Mouse (Mus musculus): ENCODE data around the gene Cdh8.

Cdh8 gene

DNA sequence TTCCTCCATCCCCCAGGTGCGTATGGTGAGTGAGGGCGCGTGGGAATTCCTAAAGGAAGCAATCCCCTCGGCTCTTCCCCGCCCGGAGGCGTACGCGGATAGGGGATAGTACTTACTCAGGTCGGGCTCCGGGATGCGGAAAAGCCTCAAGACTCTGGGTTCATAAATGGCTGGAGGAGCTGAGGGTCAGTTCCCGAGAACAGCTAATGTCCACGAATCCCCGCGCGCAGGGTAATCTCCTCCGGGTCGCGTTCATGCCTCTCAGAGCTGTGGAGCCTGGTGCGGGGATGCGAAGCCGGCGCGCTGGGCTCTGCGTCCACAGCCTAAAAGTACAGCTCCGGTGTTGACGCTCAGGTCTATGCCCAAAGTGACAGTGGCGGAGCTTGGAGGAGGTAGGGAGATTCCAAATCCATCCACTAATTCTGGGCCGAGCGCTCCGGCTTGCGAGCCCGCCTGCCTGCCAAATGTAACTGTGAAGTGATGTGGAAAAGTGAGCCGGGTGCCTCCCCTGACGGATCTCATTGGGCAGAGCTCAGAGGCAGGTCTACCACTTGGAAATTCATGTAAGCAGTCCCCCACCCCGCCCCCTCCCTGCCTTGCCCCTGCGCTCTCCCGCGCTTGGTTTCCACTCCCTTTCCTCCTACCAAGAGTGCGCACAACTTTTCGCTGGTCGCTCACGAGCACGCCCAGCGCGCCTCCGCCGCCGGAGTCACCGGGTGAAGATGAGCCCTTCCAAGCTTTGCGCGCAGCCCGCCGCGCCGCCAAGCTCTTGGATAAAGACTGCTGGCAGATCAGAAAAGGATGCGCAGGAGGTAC lies at the start of gene Cdh8:
TSS of gene Cdh8 (minus strand) at position 506 of the 816 bp plus-strand sequence.
- in situ Hi-C loops (cut with MboI, MseI): no loop called here

DNA sequence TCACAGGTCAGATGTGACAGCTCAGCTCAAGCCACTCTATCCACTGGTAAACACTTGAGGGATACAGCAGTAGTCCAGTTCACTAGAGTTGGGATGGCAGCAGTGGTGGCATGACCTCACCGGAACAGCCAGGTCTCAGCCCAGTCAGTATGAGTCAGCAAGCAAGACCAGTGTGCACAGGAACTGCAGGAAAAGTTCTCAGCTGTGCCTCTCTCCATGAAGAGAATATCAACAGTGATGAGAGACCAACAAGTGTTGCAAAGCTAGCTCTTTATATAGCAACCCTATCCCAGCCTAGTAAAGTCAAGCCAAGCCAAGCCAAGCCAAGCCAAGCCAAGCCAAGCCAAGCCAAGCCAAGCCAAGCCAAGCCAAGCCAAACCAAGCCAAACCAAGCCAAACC lies 30.2 kb upstream of the Cdh8 start:
- in situ Hi-C loops (cut with MboI, MseI): no loop called here

DNA sequence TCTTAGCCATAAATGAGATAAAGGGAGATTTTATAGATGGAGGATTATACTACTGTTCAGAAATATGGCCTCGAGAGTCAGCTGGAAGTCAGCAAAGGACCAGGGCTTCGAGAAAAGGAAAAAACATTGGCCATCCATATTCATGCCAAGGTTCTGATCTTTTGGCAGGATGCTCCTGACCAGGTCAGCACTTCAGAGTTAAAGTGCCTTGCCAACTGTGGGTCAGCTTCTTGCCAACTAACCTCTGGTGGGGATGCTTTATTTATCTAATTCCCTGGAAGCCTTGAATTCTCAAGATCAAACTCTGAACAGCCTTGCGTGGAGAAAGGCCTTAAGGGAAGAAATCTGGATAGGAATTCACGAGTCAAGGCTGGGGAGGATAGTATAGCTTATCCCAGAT lies 9.6 kb upstream of the Cdh8 start:
- in situ Hi-C loops (cut with MboI, MseI): no loop called here

DNA sequence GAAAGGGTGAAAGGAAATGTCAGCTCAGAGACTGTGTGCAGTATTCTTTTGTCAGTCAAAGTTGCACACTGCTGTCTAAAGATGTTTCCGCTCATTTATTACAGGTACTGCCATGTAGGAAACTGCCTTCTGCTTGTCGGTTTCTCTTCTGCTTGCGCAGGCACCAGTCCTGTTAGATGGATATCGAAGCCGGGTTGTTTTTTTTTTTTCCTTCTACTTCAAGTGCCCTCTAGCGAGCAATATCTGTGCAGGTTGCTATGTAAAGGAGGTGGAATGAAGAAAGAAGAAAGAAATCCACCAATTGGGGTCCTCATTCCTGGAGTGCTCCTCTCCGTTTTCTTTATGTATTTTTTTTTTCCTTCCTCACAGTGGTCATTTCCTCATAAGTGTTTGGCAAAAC lies 5.2 kb upstream of the Cdh8 start:
- in situ Hi-C loops (cut with MboI, MseI): no loop called here

DNA sequence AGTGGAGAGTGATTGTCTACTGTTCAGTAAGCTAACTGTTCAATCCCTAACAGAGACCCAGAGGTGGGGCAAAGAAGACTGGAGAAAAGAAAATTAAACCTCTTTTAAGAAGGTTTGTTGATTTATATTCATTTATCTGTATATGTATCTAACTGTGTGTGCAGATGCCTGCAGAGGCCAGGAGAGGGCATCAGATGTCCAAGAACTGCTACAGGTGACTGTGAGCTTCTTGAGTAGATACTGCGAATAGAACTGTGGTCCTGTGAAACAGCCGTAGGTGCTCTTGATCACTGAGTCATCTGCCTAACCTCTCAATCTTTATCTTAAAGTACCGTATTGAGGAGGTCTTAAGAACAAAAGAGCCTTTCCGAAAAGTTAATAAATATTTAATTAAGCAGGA lies 3.5 kb upstream of the Cdh8 start:
- in situ Hi-C loops (cut with MboI, MseI): no loop called here

DNA sequence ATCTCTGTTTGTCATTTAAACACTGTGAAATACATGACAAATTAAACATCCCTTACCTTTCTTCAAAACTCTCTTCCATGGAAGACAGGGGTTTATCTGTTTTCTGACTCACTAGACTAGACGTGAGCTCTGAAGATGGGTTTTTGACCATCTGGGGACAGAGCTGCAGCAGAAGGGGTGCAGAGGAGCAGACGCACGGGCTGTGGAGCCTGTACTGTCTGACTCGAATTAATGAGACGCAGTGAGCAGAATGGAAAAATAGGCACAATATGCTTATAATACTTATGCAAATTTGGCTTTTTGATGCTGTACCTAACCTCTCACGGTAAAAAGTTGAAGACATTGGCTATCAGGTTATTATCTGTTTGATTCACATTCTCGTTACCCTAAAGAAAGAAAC lies 1.2 kb upstream of the Cdh8 start:
- in situ Hi-C loops (cut with MboI, MseI): no loop called here

DNA sequence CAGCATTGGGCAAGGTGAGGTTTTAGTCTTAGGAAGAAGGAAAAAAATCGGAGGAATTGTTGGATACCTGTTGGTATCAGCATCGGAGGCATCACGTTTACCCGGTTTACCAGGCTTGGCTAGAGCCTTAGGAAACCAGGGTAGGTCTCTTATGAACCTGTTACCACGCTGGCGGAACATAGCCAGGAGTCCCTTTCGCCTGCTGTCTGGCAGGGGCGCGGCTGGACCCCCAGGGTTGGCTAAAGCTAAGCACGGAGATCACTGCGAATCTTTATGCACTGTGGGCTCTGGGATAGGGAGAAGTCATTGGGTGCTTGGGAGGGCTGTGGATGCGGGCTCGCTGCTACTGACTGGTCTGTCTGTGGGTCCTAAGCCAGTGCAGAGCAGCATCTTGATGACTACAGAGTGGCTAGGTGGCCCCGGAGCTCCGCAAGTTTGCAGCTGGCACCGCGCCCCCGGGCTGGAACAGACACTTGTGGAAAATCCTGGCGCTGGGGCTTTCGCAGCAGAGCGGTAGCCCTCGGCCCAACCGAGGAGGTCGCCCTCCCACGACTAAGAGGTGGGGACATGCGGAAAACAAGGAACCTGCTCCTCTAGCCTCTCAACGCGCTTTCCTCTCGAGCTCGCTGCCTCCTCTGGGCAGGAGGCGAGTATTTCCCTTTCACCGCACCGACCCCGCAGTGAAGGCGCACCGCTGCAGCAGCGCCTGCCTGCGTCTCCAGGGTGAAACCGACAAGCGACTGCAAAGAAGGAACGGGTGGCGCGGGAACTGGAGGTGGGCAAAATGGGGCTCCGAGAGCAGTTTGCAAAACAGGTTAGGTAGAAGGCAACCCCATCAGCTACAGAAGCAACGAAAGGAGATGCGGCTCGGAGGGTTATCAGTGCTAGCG lies 950 bp downstream of the Cdh8 start:
- in situ Hi-C loops (cut with MboI, MseI): no loop called here

DNA sequence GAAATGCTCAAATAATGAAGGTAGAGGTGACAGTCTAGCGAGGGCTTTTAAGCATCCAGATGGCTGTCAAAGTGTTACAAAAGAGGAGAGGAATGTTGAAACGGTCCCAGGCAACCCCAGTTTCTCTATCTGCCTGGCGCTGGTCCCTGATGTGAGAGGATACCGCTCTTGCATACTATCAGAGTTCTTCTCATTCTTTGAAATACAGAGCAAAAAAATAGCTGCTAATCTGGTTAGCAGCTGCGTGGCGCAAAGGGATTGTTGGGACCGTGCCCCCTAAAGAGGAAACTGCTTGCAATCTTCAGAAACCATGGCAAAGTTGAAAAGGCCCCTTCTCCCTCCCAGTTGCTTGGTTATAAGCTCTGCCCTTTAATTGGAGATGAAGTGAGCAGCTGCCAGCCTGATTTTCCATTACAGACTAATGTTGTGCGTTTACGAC lies 1.8 kb downstream of the Cdh8 start:
- in situ Hi-C loops (cut with MboI, MseI): no loop called here

DNA sequence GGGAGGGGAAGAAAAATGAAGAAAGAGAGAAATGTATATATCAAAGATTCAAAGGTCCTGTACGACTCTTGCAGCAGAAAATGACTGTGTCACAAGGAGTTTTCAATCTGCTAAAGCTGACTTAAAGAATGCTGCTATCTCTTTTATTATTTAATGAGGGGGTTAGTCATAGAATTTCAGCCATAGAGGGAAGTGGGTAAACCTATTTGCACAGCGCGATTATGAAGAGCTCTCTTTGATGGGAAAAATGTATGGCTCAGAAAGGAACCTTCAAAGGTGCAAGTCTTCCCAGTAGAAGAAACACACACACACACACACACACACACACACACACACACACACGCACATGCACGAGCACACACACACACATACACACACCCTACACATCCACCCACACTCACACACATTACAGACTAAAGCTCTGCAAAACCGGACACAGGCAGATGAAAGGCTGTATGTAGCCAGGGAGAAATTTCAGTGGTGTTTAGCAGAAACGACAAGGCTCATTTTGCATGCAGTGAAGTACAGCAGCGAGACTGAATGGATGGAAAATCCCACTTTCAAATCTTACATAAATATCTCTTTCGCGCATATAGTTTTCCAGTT lies 2.3 kb downstream of the Cdh8 start:
- in situ Hi-C loops (cut with MboI, MseI): no loop called here

DNA sequence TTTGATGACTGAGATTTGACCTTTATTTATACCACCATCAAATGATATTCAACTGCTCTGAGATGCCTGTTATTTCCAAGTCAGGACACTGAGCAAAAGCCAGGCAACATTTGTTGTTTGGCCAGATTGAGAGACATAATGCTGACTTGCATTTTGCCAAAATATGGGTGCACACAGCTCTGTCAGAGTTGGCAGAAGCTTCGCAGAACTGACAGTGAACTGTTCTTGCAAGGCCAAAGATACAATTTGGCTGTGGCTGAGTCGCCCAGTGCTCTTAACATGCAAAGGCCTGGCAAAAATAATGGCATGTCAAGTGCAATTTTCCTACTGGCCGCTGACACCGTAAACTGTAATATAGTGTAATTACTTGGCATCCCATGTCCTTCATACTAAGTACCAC lies 22.4 kb downstream of the Cdh8 start:
- in situ Hi-C loops (cut with MboI, MseI): loop anchor here (10.0 kb wide), 1 partner anchor 931 kb away; no protein-coding TSS in a partner anchor

DNA sequence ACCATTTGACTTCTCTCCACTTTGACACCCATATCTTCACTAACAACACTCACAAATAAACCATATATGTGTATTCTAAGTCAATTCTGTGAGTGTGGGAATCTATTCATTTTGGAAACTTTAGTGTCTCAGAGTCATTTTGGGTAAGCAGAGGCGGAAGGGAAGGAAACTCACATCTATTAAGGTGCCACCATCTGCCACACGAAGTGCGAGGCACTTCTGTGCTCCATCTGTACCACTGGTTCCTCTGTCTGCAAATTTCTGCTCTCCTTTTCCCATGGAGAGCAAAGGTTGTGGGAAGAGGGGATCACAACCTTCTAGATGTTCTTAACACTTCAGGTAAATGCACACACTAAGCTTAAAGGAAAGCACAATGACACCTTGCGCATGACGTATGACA lies 46.2 kb downstream of the Cdh8 start:
- in situ Hi-C loops (cut with MboI, MseI): no loop called here

DNA sequence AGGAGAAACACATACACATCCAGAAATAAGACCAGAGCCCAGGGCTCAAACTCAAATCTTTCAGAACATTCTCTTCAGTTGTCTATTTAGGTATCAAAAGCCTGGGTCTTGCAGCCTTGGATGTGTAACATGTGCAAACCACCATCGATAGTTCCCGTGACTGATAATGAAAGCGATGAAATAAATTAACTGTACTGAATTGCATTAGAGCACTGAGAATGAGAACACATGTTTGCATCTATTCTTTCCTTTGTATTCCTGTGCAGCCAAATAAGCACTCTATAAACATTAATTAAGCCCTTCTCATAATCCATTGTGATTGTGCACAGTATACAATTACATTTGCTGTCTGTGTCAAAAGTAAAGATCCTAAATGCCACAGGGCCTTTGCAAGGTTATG lies 47.1 kb downstream of the Cdh8 start:
- in situ Hi-C loops (cut with MboI, MseI): no loop called here

DNA sequence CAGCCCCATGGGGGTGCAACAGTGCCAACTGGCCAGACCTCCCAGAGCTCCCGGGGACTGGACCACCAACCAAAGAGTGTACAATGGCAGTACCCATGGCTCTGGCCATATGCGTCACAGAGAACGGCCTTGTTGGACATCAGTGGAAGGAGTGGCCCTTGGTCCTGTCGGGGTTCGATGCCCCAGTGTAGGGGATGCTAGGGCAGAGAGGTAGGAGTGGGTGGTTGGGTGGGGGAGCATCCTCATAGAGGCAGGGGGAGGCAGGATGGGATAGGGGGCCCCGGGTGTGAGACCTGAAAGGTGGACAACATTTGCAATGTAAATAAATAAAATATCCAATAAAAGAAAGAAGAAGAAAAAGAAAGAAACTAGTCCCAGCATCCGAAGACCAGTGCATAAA lies 47.8 kb downstream of the Cdh8 start:
- in situ Hi-C loops (cut with MboI, MseI): no loop called here

DNA sequence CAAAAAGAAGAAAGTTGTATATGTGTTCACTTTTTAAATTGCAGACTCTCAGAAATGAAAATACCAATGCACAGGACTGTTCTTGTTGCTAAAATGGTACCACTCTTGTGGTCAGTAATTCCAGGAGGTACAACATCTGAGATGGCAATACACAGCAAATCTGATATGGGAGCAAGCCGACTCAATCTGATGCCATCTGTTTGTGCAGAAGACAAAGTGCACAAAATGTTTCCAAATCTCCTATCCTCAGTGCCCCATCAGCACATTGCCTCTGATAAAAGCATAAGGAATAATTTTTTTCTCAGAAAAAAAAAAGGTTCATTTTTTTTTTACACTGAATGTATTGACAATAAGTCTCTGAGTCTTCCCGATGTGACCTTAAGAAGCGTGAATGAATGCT lies 62.3 kb downstream of the Cdh8 start:
- in situ Hi-C loops (cut with MboI, MseI): no loop called here

DNA sequence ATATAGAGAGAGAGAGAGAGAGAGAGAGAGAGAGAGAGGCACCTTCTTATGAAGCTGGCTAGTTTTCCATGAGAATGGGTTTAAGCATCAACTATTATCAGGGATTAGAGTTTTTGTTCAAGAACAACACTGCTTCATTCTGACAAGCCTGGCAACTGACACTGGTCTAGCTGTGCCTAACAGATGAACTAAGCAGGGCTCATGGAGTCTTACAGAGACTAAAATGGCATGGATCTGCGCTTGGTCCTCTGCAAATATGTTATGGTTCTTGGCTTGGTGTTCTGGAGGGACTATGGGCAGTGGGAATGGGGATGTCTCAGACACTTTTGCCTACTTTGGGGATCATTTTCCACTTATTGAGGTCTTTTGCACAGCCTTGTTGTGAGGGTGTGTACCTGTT lies 63.0 kb downstream of the Cdh8 start:
- in situ Hi-C loops (cut with MboI, MseI): no loop called here

DNA sequence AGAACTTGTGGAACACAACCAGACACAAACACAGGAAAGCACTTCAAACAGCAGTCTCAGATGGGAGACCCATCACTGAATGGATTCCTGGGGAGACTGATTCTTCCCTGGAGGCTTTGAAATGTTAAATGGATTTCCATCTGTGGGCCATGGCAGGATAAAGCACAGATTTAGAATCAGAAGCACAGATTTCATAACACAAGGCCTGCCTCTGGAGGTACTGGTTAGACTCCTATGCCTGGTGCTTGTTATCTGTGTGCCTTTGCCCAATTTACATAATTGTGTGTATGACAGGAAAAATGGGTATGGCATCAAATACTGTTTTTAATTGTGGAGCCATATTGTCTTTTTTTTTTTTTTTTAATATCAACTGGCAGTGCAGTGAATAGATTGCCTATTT lies 66.8 kb downstream of the Cdh8 start:
- in situ Hi-C loops (cut with MboI, MseI): no loop called here

DNA sequence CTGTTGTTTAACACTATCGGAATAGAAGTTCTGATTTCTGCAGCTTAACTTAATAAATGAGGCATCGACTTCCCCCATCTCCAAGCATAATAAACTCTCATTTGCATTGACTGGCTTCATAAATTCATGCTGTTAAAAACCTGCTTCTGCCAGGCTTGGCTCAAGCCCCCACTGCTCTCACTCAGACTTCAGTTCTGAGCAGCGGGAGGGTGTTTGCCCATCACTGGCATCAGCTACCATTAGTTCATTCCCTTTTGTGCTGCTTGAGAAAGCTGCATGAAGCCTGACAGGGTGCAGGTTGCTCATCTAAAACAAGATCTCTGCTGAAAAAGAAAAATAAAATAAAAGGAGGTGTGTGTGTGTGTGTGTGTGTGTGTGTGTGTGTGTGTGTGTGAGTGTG lies 67.7 kb downstream of the Cdh8 start:
- in situ Hi-C loops (cut with MboI, MseI): no loop called here

DNA sequence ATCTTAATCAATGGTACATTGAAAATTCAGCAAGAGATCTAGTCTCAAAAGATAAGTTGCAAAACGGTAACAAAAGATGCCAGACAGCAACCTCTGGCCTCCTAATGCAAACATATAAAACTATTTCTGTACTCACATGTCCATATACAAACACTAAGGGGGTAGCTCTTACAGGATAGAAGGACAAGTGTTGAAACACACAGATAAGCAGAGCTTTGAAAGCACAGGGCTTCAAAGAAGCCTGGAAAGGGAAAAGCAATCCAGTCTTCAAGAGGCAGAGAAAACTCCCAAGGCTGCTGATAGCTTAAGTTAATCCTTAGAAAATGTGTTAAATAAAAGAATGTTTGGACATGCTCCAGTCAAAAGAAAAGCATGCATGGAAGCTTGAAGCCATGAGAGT lies 77.0 kb downstream of the Cdh8 start:
- in situ Hi-C loops (cut with MboI, MseI): no loop called here

DNA sequence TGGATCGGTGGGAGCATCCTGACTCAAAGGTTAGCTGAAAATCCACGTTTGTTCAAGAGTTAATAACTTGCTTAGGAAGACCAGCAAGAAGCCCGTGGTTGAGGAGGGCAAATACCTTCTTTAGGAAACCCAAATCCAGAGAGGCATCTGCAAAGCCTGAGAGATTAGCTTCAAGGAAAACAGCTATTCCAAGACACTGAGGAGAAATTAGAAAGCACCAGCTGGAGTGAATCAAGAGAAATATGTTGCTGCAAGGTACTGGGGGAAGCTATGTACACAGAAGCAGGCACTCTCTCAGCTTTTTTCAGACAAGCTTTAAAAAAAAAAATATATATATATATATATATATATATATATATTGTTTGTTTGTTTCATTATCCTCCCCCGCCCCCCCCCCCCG lies 88.7 kb downstream of the Cdh8 start:
- in situ Hi-C loops (cut with MboI, MseI): no loop called here

DNA sequence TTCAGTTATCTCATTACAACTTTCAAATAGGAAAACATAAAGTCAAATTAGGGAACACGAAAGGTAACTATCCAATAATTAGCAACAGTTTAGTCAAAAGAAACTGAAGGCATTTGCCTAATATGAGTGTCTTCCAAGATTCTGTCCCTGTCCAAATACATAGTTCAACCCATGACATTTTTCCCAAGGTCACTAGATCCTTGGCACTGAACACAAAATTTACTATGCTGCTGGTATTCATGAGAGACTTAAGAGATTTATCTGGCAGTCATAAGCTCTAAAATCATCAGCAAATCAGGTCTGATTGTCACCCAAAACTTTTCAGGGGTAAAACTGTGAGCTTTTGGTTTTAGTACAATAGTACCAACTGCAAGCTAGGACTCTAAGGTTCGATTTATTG lies 101.7 kb downstream of the Cdh8 start:
- in situ Hi-C loops (cut with MboI, MseI): no loop called here

DNA sequence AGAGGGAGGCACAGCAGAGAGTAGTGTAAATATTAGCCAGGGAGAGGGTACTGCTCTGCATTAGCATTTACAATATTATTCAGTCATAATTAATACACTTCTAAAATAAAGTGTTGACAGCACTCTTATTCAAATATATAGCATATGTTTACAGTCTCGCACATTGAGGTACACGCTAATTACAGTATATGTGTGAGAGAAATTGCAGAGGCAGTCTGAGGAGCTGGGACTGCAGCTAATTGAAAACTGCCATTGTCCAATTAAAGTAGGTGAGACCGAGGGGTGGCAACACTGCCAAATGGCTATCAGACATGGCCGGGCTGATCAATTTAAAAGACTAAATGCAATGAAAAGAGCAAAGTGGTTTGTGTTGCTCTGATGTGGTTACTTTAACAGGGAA lies 112.1 kb downstream of the Cdh8 start:
- in situ Hi-C loops (cut with MboI, MseI): no loop called here

DNA sequence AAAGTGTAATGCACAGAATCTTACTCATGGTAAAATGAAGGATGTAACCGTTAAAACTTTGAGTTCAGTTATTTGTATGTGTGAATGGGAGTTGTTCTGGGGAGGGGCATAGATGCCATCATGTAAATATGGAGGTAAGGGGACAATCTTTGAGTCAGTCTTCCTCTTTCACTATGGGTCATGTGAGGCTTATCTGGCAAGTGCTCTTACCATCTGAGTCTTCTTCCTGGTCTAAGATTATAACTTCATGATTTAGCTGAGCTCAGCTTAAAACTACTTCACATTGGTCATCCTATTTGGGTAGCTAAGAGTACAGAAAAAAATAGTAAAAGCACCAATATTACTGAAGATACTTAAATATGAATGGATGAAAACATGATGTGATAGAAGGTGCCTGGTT lies 126.1 kb downstream of the Cdh8 start:
- in situ Hi-C loops (cut with MboI, MseI): no loop called here

DNA sequence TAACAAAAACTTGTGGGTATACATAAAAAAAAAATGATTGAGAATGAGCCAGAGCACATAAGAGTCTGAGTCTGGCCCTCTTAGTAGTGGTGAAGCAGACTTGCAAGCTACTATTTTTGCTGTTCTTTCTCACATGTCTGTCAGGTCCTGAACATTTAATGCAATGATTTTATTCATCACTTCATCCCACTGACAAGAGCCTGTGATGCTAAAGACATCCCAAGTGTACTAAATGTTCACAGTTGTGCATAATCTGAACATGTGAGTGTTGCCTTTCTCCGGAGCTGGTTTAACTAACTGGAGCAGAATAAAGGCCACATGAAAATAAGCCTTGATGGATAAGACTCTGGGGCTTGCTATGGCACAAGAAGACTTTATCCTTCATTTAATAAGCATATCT lies 131.2 kb downstream of the Cdh8 start:
- in situ Hi-C loops (cut with MboI, MseI): no loop called here

Measured in regulatory T cell (primary cell).